Mouse (Mus musculus) heart, adult 9 months (tissue): ENCODE measurements around the gene Nsun2.
"Not testable (repeated sequence)": the region's sequence is repeated elsewhere in the genome, so short reads cannot be mapped to it uniquely, and the experiment has no call there.

Experiments
- DNase-seq, 2 experiments: peaks; one replicate each; pipeline ENCODE4 v3.0.0; 2022; ENCODE audit warnings: low spot score in 2 of 2

Gene Nsun2

DNA sequence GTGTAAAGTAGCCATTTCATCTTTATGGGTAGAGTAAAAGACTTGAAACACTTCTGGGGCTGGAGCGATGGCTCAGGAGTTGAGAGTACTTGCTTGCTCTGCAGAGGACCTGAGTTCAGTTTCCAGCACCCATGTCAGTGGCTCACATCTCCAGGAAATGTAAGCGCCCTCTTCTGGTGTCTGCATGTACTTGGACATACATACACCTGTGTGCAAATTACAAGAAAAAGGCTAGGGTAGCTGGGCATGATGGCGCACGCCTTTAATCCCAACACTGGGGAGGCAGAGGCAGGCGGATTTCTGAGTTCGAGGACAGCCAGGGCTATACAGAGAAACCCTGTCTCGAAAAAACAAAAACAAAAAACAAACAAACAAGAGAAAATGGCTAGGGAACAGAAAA, 102.3 kb downstream of the Nsun2 start:
- DNase-seq = not testable (repeated sequence)

- DNase-seq = no peak
Observed at GRCm38 (mm10) chr13:69636375-69636774, 102.8 kb downstream of the Nsun2 start.

GRCm38 (mm10) chr13:69636816-69637215, 103.3 kb downstream of the Nsun2 start:
- no peak for DNase-seq

DNA sequence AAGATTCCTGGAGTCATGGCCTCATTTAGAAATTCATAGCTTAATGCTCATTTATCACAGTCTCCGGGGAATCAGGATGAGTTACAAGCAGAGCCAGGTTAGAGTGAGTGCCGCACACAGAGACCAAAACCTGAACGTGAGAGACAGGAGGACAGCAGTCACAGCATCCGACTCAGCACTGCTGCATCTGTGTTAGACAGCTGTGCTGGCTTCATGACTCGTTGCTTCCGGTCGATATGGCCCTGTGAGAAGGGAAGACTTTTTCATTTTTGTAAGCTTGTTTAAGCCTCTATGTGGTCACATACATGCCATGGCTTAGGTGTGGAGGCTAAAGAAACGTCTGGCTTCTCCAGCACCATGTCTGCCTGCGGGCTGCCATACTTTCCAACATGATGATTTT, 104.1 kb downstream of the Nsun2 start:
- DNase-seq = no peak

GRCm38 (mm10) chr13:69638108-69638626, 104.6 kb downstream of the Nsun2 start:
- no peak for DNase-seq

- no peak for DNase-seq
Observed at GRCm38 (mm10) chr13:69639251-69639650, 105.7 kb downstream of the Nsun2 start.

DNA sequence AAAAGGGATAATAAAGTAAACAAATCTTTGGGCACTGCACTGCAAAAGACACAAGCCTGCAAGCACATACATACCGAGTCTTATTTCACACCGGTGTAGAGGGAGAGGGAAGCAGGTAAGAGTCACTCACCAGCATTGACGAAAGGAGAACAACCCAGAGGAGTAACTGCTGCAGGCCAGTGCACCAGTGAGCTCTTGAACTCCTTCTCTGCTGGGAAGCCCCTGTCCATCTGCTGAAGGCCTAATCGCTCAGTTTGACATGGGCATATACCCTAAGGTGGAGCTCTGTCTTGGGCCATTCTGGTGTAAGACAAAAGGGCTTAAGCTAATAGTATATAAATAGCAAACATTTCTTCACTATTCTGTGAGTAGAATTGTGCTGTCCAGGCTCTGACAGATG, 106.6 kb downstream of the Nsun2 start:
- DNase-seq = no peak

DNA sequence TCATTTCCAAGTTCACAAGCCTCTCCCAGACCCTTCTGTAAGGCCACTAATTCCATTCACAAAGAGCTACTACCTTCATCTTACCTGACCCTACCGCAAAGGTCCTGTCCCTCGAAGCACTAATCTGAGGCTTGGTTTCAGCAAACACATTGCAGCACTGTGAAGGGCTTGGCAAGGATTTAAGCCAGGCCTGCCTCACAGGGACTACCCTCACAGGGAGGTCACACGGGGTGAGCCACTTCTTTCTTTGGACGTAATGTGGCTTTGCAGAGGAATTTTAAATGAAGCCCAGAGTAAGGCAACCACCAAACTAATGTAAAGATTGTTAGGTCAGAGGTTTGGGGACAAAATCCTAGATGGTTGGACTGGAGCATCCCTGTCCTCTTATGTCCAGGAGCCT, 107.0 kb downstream of the Nsun2 start:
- DNase-seq = no peak

DNA sequence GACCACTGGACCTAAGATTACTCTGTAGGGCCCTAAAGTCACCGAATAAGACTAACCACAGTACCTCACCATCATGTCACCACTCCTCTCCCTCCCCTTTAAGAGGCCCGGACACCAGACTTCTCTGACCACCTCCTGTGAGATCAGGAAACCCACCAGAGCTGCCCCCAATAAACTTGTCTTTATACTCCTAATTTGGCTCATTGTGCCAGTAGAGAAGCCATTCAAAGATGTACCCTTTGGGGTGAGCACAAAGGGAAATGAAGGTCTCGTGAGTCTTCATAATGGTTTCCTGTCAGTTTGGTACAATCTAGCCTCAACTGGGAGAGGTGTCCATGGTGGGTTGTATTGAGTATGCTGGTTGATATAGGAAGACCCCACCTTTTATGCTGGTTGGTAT, 107.5 kb downstream of the Nsun2 start:
- DNase-seq = no peak

DNA sequence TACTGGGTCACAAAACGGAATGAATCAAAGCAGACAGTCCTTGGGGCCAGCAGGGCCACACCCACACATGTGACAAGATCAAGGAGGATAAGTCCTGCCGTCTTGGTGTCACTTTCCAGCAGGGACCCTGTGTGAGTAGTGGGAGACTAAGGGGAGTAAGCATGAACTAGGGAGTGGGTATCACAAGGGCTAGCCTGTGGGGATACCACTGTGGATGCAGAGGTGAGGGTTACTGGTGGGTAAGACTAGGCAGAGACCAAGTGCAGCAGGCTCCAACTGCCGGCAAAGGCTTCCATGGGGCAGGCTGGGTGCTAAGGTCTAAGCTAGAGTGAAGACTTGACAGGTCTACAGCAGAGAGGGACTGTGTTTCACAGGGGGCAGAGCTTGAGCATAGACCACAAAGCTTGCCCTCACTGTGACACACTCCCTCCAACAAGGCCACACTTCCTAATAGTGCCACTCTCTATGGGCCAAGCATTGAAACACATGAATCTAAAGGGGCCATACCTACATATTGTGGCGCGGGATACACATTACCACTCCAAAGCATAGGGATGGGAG, 109.2 kb downstream of the Nsun2 start:
- no peak for DNase-seq

- DNase-seq = no peak
Observed at GRCm38 (mm10) chr13:69643937-69644336, 110.4 kb downstream of the Nsun2 start.

DNA sequence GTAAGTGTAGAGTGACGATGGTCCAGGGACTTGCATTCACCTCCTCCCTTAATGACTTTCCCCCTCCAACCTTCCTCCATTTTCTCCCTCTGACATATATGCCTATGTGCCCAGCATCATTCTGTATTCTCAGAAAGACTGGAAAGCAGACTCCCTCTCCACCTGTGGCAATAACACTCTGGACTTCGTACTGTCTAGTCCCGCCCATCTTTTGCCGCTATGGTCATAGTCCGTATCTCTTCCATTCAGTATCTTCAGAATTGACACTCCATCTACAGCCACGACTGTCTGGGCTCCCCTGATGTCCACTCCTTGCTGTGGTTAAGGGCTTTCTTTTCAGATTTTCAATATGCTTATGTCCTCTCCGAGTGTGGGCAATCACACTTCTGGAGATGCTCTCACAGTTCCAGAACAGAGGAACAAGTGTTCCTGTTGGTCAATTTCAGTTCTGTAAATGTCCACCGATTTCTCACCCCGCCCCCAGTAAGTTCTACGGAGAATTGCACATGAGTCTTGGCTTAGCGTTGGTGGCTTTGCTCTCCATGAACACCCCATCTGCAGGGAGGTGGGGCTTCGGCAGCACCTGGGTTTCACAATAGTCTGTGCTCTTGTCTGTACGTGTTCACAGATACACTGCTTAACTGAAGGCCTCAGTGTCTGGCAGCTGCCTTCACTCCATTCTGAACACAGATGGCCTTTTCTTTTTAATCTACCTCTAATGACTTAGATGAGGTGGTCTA, 111.1 kb downstream of the Nsun2 start:
- DNase-seq = no peak

- DNase-seq = no peak
Observed at GRCm38 (mm10) chr13:69645694-69646423, 112.3 kb downstream of the Nsun2 start.

GRCm38 (mm10) chr13:69646481-69646880, 112.9 kb downstream of the Nsun2 start:
- no peak for DNase-seq

DNA sequence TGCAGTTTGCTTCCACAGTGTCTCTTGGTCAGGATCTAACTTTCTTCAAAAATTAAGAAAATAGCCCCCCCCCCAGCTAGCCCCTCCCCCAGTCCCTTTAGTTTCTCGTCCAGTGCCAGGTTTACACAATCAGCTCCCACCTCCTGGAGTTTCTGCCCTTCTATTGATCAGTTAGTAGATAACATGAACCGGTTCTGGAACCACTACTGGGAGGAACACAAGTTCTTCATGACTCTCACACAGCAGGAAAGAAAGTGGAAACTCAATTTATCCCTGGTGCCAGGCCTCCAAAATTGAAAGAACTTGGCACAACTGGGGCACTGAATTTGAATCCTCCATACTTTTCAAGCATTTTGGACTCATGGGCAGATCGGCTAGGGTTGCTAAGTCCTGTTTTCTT, 121.0 kb downstream of the Nsun2 start:
- no peak for DNase-seq

GRCm38 (mm10) chr13:69672121-69672520, 138.6 kb downstream of the Nsun2 start:
- no peak for DNase-seq

DNA sequence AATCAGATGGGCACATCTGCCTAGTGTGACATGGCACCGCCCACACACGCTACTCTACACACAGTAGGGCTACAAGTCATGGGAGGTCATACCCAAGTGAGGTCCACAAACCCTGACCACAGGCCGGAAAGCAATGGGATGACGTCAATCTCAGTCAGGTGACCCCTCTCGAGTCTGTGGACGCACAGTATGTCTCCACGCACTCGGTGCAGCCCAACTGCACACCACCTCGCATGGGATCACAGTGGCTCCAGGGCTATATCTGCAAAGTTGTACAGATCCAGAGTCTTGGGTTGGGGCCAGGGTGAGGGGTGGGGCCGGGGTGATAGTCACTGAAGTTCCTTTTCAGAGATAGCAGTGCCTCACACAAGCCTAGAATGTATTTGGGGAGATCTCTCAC, 139.0 kb downstream of the Nsun2 start:
- no peak for DNase-seq

DNA sequence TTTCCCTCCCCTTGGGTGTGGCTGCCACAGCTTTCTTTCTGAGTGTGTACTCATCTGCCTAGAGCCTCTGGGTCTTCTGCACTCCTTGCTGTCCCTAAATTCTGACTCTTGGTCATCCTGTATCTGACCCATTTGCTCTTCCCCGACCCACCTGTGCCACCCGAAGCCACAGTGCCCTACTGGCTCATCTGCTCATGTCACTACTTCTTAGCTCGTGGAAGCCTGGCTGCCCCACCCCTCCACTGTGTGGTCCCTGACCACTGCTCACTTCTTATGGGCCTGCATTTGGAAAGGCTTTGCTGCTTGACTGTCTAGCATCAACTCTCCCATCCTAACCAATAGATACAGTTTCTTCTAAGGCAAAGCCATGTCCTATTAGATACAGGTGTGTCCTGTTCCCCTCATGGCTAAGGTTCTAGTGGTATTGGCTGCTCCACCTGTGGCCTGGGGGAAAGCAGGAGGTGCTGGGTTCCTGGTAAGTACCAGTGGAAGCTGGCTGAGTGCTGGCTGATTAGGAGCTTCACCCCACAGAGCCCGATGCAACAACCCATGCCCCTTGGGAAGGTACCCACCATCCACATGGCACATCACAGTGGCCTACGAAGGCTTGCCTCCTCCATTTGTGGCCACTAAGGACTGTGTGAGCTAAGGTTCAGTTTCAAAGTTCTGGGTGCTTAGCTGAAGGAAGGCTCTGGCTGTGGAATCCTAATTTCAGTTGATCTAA, 139.8 kb downstream of the Nsun2 start:
- no peak for DNase-seq

GRCm38 (mm10) chr13:69673921-69674618, 140.5 kb downstream of the Nsun2 start:
- DNase-seq = no peak
